8 mouse cellular contexts compared by ENCODE assay signal in genomic region chr4:150237636-150238361, GRCm38 (mm10). TPM values are rescaled to one million over a fixed set of nuclear protein-coding genes. Genes with fewer than 3 reads are reported as not detected.
DNase-seq lines count a peak whose midpoint lies in the region; ATAC-seq and TF ChIP-seq lines count a peak whose summit lies in the region.

No protein-coding gene starts in this region.

- no peak for TF ChIP-seq CTCF in lung, adult 2 months (IDR thresholded peaks at IDR 0.05; ENCODE audit: insufficient read depth, low read length)
- TF ChIP-seq CTCF in liver, adult 2 months (IDR thresholded peaks at IDR 0.05; ENCODE audit: low read depth, low read length) = no peak

- WGBS in lung, adult 2 months = 5% methylated on average over 21 of the region's 21 CpGs
- WGBS in hindbrain, embryonic 11.5 days = 0% methylated on average over 21 of the region's 21 CpGs
- WGBS in liver, adult 2 months = 2% methylated on average over 21 of the region's 21 CpGs
- WGBS in neural tube, embryonic 12.5 days = under 1% methylated on average over 21 of the region's 21 CpGs

- TF ChIP-seq POLR2A in lung, adult 2 months (IDR thresholded peaks at IDR 0.05; ENCODE audit: borderline replicate concordance, extremely low read depth, low read depth, low read length) = no peak
- TF ChIP-seq POLR2A in liver, adult 2 months (IDR thresholded peaks at IDR 0.05; ENCODE audit: extremely low read depth, insufficient read depth, low read length) = no peak

- H3K9ac ChIP-seq in hindbrain, embryonic 11.5 days (ENCODE audit: low read depth, low read length) = peak overlapping the region; percentile 86
- H3K9ac ChIP-seq in liver, adult 2 months (ENCODE audit: low read depth, low read length) = peak overlapping the region; percentile 83
- H3K9ac ChIP-seq in neural tube, embryonic 12.5 days = peak overlapping the region; percentile 82

- no peak for DNase-seq in lung, adult 2 months
- DNase-seq in lung, postnatal 14 days = no peak
- DNase-seq in embryo, embryonic 11 days = peak; percentile 50
- DNase-seq in hindbrain, embryonic 11.5 days (ENCODE audit: low spot score) = peak; percentile 53
- DNase-seq in liver, adult 2 months (ENCODE audit: extremely low read depth, low read depth, low spot score) = no peak
- DNase-seq in layer of hippocampus, postnatal 10 days (ENCODE audit: low spot score in 2 of 2) = no peak
- no peak for DNase-seq in Muller cell, postnatal 12 days (ENCODE audit: inconsistent ontology term)

- no peaks in the 10 kb centered on the region for H3K27me3 ChIP-seq in hindbrain, embryonic 11.5 days (ENCODE audit: control insufficient read depth, insufficient read depth, low read length)
- H3K27me3 ChIP-seq in liver, adult 2 months (ENCODE audit: control insufficient read depth, insufficient read depth, low read length) = no peaks in the 10 kb centered on the region
- H3K27me3 ChIP-seq in neural tube, embryonic 12.5 days (replicated peaks) = no peaks in the 10 kb centered on the region

- H3K9me3 ChIP-seq in hindbrain, embryonic 11.5 days (ENCODE audit: control insufficient read depth, low read length) = no peaks in the 10 kb centered on the region
- no peaks in the 10 kb centered on the region for H3K9me3 ChIP-seq in neural tube, embryonic 12.5 days

- ATAC-seq in hindbrain, embryonic 11.5 days (ENCODE audit: low FRiP score) = no peak
- ATAC-seq in neural tube, embryonic 12.5 days (ENCODE audit: low FRiP score, low read depth) = no peak

- peak overlapping the region; percentile 76 for H3K4me3 ChIP-seq in lung, adult 2 months (replicated peaks; ENCODE audit: extremely low read depth, low read depth, low read length)
- peak overlapping the region; percentile 68 for H3K4me3 ChIP-seq in hindbrain, embryonic 11.5 days (ENCODE audit: low read depth, low read length)
- peak overlapping the region; percentile 66 for H3K4me3 ChIP-seq in liver, adult 2 months (ENCODE audit: insufficient read depth, low read depth, low read length)
- peak overlapping the region; percentile 74 for H3K4me3 ChIP-seq in neural tube, embryonic 12.5 days

- peaks cover 9% of the 10 kb centered on the region for H3K36me3 ChIP-seq in hindbrain, embryonic 11.5 days (ENCODE audit: control insufficient read depth, insufficient read depth, low read length)
- peaks cover 29% of the 10 kb centered on the region for H3K36me3 ChIP-seq in liver, adult 2 months (ENCODE audit: control insufficient read depth, insufficient read depth, low read length)
- H3K36me3 ChIP-seq in neural tube, embryonic 12.5 days = peaks cover 23% of the 10 kb centered on the region

- peak overlapping the region; percentile 56 for H3K4me2 ChIP-seq in hindbrain, embryonic 11.5 days (replicated peaks; ENCODE audit: low read depth, low read length)
- H3K4me2 ChIP-seq in neural tube, embryonic 12.5 days (replicated peaks) = peak overlapping the region; percentile 80

- peak overlapping the region; percentile 99 for H3K27ac ChIP-seq in hindbrain, embryonic 11.5 days (ENCODE audit: low read depth, low read length)
- H3K27ac ChIP-seq in liver, adult 2 months (replicated peaks; ENCODE audit: insufficient read depth, low read depth, low read length) = peak overlapping the region; percentile 73
- H3K27ac ChIP-seq in neural tube, embryonic 12.5 days = peak overlapping the region; percentile 60

- peaks cover 13% of the 10 kb centered on the region for H3K79me2 ChIP-seq in liver, adult 2 months (ENCODE audit: control insufficient read depth, insufficient read depth, low read length)

- peaks cover 13% of the 10 kb centered on the region for H3K4me1 ChIP-seq in lung, adult 2 months (ENCODE audit: control insufficient read depth, insufficient read depth, low read length)
- peaks cover 7% of the 10 kb centered on the region; the same call in 1 of the 2 replicates for H3K4me1 ChIP-seq in hindbrain, embryonic 11.5 days (replicated peaks; ENCODE audit: control insufficient read depth, insufficient read depth, low read length)
- peaks cover 25% of the 10 kb centered on the region for H3K4me1 ChIP-seq in liver, adult 2 months (ENCODE audit: control insufficient read depth, insufficient read depth, low read length)
- peaks cover 53% of the 10 kb centered on the region for H3K4me1 ChIP-seq in neural tube, embryonic 12.5 days

RNA-seq across cellular contexts. Expression of gene Eno1, which starts 1.3 kb away (rescaled TPM):
- polyA plus RNA-seq in lung, adult 2 months (2012; rRNA removed) = 90.4 and 220 TPM in 2 replicates
- polyA plus RNA-seq in hindbrain, embryonic 11.5 days (2014; fragmentation: Nextera tagmentation; extraction: Ambion mirVana) = 1,515 and 1,668 TPM in 2 replicates
- 386 and 392 TPM in 2 replicates for total RNA-seq in liver, adult 2 months (2014; rRNA removed)
- polyA plus RNA-seq in liver, adult 2 months (2012; rRNA removed) = 283 and 350 TPM in 2 replicates
- polyA plus RNA-seq in neural tube, embryonic 12.5 days (2016; fragmentation: Nextera tagmentation; extraction: Ambion mirVana) = 1,428 and 1,431 TPM in 2 replicates
- 100 to 1,000 TPM; 323 to 338 TPM for total RNA-seq in layer of hippocampus, postnatal 10 days (2021)

RNA-seq across cellular contexts. Expression of gene Car6, which starts 36.7 kb away (rescaled TPM):
- 0.11 TPM in 1 of 2 replicates, not detected in the other for polyA plus RNA-seq in lung, adult 2 months (2012; rRNA removed)
- polyA plus RNA-seq in hindbrain, embryonic 11.5 days (2014; fragmentation: Nextera tagmentation; extraction: Ambion mirVana) = 0.21 TPM in 1 of 2 replicates, not detected in the other
- not detected in 2 replicates for total RNA-seq in liver, adult 2 months (2014; rRNA removed)
- not detected in 2 replicates for polyA plus RNA-seq in liver, adult 2 months (2012; rRNA removed)
- 0.38 TPM in 1 of 2 replicates, not detected in the other for polyA plus RNA-seq in neural tube, embryonic 12.5 days (2016; fragmentation: Nextera tagmentation; extraction: Ambion mirVana)
- total RNA-seq in layer of hippocampus, postnatal 10 days (2021) = not detected

RNA-seq across cellular contexts. Expression of gene Rere, which starts 43.6 kb away (rescaled TPM):
- polyA plus RNA-seq in lung, adult 2 months (2012; rRNA removed) = 36.0 and 42.0 TPM in 2 replicates
- polyA plus RNA-seq in hindbrain, embryonic 11.5 days (2014; fragmentation: Nextera tagmentation; extraction: Ambion mirVana) = 40.5 and 50.0 TPM in 2 replicates
- total RNA-seq in liver, adult 2 months (2014; rRNA removed) = 10.0 and 10.7 TPM in 2 replicates
- polyA plus RNA-seq in liver, adult 2 months (2012; rRNA removed) = 5.8 and 8.8 TPM in 2 replicates
- polyA plus RNA-seq in neural tube, embryonic 12.5 days (2016; fragmentation: Nextera tagmentation; extraction: Ambion mirVana) = 55.5 and 57.2 TPM in 2 replicates
- 100 to 1,000 TPM; 108 to 117 TPM for total RNA-seq in layer of hippocampus, postnatal 10 days (2021)

Comparison
In these comparisons a context has a peak if more than half of its experiments do, and no peak if none do; other contexts are left out.
1. DNase-seq: peak in embryo, embryonic 11 days (single experiment) and hindbrain, embryonic 11.5 days (single experiment); none in lung, adult 2 months (single experiment), lung, postnatal 14 days (single experiment), liver, adult 2 months (single experiment), layer of hippocampus, postnatal 10 days (0 of 2) and Muller cell, postnatal 12 days (single experiment).
2. Peak in every context shown above with its lines, with median percentiles within 50 percentile points of each other: H3K4me3 ChIP-seq, H3K27ac ChIP-seq and H3K9ac ChIP-seq.